Mouse (Mus musculus) right cerebral cortex, postnatal 36 days (tissue): ENCODE results near the gene Pigk.
"Not testable (repeated sequence)": the region's sequence is repeated elsewhere in the genome, so short reads cannot be mapped to it uniquely, and the experiment has no call there.

Experiments used
- DNase-seq, 2 experiments: peaks; one replicate each; pipeline ENCODE4 v3.0.0; 2022; ENCODE audit warnings: low spot score in 2 of 2, mixed read lengths in 1 of 2

Pigk gene

GRCm38 (mm10) chr3:152713991-152714902 is at the start of gene Pigk:
Gene Pigk (plus strand): TSS chr3:152714100.
- peak; percentile 80 to 85 for DNase-seq

- DNase-seq = peak; percentile 33 to 51
Measured at GRCm38 (mm10) chr3:152666991-152667355, 46.9 kb upstream of the Pigk start.

DNA sequence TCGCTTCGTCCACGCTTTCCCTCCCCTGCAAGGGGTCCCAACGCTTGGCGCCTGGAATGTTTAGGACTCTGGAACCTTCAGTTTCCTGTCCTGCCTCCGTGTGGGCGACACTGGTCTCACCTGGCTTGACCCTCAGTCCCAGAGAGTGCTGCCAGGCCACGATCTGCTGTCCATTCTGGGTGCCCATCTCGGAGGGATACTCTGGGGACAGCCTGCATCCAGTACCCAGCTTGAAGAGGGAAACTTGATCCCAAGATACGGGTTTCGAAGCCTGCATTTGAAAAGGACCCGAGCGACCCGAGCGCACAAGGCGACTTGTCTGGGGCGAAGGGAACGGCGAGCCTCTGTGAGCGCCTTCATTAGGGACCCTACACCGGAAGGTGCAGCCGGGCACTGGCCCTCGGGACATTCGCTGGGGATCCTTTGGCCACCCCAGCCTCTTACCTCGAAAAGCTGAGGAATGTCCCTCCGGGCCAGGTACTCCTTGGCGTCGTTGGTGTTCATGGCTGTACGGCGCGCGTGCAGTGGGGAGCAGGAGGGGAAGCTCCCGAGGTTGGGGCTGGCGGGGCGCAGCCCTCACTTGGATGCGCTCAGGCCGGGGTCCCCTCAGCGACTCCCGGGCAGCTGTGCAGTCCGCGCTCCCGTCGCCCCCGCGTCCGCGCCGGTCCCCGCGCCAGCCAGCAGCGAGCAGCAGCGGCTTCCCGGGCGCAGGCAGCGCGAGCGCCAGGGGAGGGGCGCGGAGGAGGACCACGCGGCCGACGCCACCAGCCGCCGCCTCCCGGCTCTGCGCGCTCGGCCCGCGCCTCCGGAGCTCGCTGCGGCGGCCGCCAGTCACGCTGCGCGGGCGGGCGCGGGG is 46.3 kb upstream of the Pigk start:
- peak; percentile 54 to 66 for DNase-seq

- DNase-seq = no peak
Measured at GRCm38 (mm10) chr3:152668239-152668638, 45.7 kb upstream of the Pigk start, which contains the start of gene Ak5. Gene Ak5 (minus strand): TSS chr3:152668360.

GRCm38 (mm10) chr3:152668793-152669192 is 45.1 kb upstream of the Pigk start:
- no peak for DNase-seq

DNA sequence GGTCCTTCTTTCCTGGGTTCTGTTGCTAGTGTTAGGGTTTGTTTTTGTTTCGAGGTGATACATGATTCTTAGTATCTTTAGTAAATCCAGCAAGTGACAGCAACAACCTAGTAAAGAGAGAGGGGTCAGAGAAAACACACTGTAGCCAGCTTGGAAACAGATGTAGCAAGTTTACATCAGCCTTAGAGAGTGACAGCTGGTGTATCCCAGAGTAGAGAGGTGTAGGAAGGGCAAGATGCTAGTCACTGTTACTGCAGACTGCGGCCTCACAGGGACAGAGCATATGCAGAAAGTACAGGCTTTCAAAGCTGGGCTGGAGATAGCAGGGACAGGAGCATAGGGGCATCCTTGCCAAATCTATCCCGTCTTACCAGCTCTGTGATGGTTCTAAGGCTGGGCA is 44.1 kb upstream of the Pigk start:
- DNase-seq = no peak

- no peak for DNase-seq
Measured at GRCm38 (mm10) chr3:152674663-152675062, 39.2 kb upstream of the Pigk start.

DNA sequence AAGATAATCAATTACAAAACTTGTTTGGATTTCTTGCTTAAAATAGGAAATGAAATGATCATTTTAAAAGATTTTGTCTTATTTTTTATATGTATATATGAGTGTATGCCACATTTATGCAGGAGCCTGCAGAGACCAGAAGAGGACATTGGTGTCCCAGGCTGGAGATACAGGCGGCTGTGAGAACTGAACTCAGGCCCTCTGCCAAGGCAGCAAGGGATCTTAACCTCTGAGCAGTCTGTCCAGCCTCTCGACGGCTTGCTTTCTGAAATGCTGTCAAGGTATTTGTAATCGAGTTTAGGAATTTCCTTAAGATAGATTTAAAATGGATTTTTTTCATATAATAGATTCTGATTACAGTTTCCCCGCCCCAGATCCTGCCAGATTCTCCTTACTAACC is 25.4 kb upstream of the Pigk start:
- no peak for DNase-seq

- DNase-seq = no peak
Measured at GRCm38 (mm10) chr3:152689105-152689504, 24.8 kb upstream of the Pigk start.

- DNase-seq = no peak
Measured at GRCm38 (mm10) chr3:152694950-152695349, 18.9 kb upstream of the Pigk start.

DNA sequence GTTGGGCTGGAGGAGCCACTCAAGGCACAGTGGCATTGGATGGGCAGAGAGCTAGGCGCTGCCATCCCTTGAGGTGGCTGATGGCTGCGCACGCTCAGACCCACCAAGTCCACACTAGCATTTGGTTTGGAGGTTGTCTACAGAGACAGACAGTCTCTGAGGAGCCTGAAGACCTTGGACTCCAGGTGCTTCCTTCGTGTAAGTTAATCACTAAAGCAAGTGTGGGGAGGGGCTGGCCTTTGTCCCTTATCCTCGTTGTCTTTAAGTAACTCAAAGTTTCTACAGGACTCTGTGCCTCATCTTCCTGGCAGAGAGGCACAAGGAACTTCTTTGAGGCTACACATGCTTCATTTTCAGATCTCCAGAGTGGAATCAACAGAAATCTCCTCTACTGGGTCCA is 15.9 kb upstream of the Pigk start:
- no peak for DNase-seq

GRCm38 (mm10) chr3:152699261-152699660 is 14.6 kb upstream of the Pigk start:
- DNase-seq = no peak

DNA sequence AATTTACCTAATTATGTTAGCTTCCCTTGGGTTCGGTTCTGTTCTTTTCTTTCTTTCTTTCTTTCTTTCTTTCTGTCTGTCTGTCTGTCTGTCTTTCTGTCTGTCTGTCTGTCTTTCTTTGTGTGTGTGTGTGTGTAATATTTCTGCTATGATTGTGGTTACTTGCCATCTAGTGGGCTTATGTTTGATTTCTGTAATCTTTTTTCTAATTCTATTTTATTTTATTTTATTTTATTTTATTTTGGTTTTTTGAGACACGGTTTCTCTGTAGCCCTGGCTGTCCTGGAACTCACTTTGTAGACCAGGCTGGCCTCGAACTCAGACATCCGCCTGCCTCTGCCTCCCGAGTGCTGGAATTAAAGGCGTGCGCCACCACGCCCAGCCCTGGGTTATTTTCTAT is 12.4 kb upstream of the Pigk start:
- DNase-seq = not testable (repeated sequence)

DNA sequence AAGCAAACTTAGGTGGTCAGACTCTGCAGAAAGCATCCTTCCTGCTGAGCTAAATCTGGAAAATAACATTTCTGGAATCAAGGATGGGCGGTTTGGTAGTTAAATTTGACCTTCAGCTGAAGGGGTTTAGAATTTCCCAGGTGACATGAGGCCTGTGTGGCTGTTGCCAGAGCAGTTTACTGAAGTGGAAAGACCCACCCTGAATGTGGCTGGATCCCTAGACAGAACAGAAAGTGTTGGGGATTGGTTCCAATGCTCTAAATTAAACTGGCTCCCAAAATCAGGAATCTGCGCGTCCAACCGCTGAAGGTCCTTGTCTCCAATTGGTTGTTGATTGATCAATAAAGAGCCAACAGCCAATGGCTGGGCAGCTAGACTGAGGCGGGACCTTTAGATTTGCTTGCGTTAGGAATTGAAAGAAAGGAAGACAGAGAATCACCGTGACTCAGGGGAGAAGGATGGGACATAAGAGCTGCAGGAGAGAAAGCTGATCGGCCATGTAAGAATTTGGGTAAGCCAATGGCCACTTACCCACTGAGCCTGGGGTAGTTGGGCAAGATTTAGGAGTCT is 11.5 kb upstream of the Pigk start:
- DNase-seq = no peak

- no peak for DNase-seq
Measured at GRCm38 (mm10) chr3:152705826-152706225, 8.1 kb upstream of the Pigk start.

DNA sequence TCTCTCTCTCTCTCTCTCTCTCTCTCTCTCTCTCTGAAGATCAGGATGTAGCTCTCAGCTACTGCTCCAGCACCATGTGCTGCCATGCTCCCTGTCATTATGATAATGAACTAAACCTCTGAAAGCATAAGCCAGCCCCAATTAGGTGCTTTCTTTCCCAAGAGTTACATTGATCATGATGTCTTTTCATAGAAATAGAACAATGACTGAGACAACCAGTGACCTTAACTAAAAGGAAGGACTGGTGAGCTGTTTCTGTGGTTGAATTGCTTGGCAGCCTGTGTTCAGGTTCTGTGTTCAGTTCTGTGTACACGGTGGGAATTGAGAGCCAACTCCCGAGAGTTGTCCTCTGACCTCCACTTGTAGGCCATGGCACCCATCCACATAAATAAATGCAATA is 7.0 kb upstream of the Pigk start:
- no peak for DNase-seq

GRCm38 (mm10) chr3:152707321-152707823 is 6.5 kb upstream of the Pigk start:
- DNase-seq = no peak

DNA sequence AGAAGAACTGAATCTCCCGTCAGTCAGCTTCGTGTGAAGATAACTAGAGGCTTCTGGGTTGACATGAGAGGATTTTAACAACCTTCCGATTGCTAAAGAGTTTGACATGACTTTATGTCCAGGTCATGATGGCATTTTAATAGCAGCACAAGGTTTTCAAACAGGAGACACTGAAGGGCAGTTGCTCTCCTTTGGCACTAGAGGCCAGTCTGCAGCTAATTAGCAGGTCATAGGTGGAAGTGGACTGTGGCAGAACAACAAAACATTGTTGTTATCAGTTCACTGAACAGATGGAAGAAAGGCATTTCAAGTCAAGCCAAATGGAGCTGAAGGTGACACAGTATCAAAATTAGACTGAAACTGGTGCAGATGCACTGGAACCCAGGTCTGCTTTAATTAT is 4.0 kb upstream of the Pigk start:
- DNase-seq = no peak

DNA sequence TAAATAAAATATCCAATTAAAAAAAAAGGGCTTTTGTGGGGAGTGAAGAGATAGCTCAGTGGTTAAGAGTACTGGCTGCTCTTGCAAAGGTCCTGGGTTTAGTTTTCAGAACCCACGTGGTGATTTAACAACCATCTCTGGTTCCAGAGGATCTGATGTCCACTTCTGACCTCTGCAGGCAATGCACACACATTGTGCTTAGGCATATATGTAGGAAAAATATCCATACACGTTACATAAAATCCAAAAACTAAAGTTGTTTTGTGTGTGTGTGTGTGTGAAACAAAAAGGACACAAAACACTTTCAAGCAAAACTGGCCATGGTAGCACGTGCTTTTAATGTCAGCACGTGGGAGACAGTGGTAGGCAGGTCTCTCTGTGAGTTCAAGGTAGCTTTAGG is 943 bp upstream of the Pigk start:
- no peak for DNase-seq

- DNase-seq = no peak
Measured at GRCm38 (mm10) chr3:152721301-152721700, 7.4 kb downstream of the Pigk start.

GRCm38 (mm10) chr3:152722836-152723235 is 8.9 kb downstream of the Pigk start:
- no peak for DNase-seq

- DNase-seq = peak; percentile 44 to 59
Measured at GRCm38 (mm10) chr3:152724446-152724845, 10.5 kb downstream of the Pigk start.
